10 mouse cellular contexts compared by ENCODE assay signal in genomic region chr4:32352442-32352841, GRCm38 (mm10).
DNase-seq lines count a peak whose midpoint lies in the region; ATAC-seq and TF ChIP-seq lines count a peak whose summit lies in the region.
"Had no signal": no experiment of that assay in that cellular context is flagged by ENCODE, and none has a peak within 500 bp of the region (broad histone marks: within the 10 kb centered on the region; RNA-seq: fewer than 3 reads in every experiment).

No protein-coding gene starts in this region.

- ATAC-seq in kidney, embryonic 16.5 days (ENCODE audit: low FRiP score, low TSS enrichment): no peak
- no peak for ATAC-seq in embryonic facial prominence, embryonic 15.5 days (ENCODE audit: insufficient number of reproducible peaks, low FRiP score, low TSS enrichment, low read depth)
- no peak for ATAC-seq in hindbrain, embryonic 15.5 days (ENCODE audit: low FRiP score, low read depth)
- ATAC-seq in midbrain, embryonic 14.5 days (ENCODE audit: low FRiP score, low TSS enrichment): no peak

- peak overlapping the region; percentile 32; the same call in 1 of the 2 replicates for H3K27ac ChIP-seq in kidney, embryonic 16.5 days (ENCODE audit: low read length)
- no peak overlapping the region for H3K27ac ChIP-seq in kidney, adult 2 months (ENCODE audit: insufficient read depth, low read depth, low read length)
- H3K27ac ChIP-seq in embryonic facial prominence, embryonic 15.5 days (replicated peaks): 0 out of 2 replicates have a peak overlapping the region, but pooled peaks have one; percentile 22
- 0 out of 2 replicates have a peak overlapping the region, but pooled peaks have one; percentile 14 for H3K27ac ChIP-seq in hindbrain, embryonic 15.5 days (replicated peaks)
- H3K27ac ChIP-seq in midbrain, embryonic 14.5 days (replicated peaks; ENCODE audit: low read depth, low read length): peak overlapping the region; percentile 37

- no peaks in the 10 kb centered on the region for H3K36me3 ChIP-seq in kidney, embryonic 16.5 days (ENCODE audit: insufficient read depth, low read length)
- H3K36me3 ChIP-seq in kidney, adult 2 months (ENCODE audit: control insufficient read depth, insufficient read depth, low read length): no peaks in the 10 kb centered on the region
- no peaks in the 10 kb centered on the region for H3K36me3 ChIP-seq in embryonic facial prominence, embryonic 15.5 days
- H3K36me3 ChIP-seq in hindbrain, embryonic 15.5 days: no peaks in the 10 kb centered on the region
- no peaks in the 10 kb centered on the region for H3K36me3 ChIP-seq in midbrain, embryonic 14.5 days (ENCODE audit: control insufficient read depth, insufficient read depth, low read length)

- H3K9me3 ChIP-seq in kidney, embryonic 16.5 days (ENCODE audit: low read length): no peaks in the 10 kb centered on the region
- H3K9me3 ChIP-seq in embryonic facial prominence, embryonic 15.5 days (replicated peaks): no peaks in the 10 kb centered on the region
- no peaks in the 10 kb centered on the region for H3K9me3 ChIP-seq in hindbrain, embryonic 15.5 days
- H3K9me3 ChIP-seq in midbrain, embryonic 14.5 days (ENCODE audit: control insufficient read depth, low read length): no peaks in the 10 kb centered on the region

- no peak overlapping the region for H3K4me3 ChIP-seq in kidney, embryonic 16.5 days (ENCODE audit: low read length)
- H3K4me3 ChIP-seq in kidney, adult 2 months (ENCODE audit: insufficient read depth, low read depth, low read length): no peak overlapping the region
- no peak overlapping the region for H3K4me3 ChIP-seq in embryonic facial prominence, embryonic 15.5 days (replicated peaks)
- no peak overlapping the region for H3K4me3 ChIP-seq in hindbrain, embryonic 15.5 days
- no peak overlapping the region for H3K4me3 ChIP-seq in midbrain, embryonic 14.5 days (replicated peaks; ENCODE audit: low read depth, low read length)

- DNase-seq in kidney, adult 2 months: no peak
- DNase-seq in midbrain, embryonic 14.5 days: no peak
- DNase-seq in urinary bladder, postnatal 10 days (ENCODE audit: low spot score): no peak
- DNase-seq in cerebellum, adult 18-20 months: no peak
- no peak for DNase-seq in left cerebral cortex, postnatal 14 days (ENCODE audit: low spot score in 2 of 2)
- DNase-seq: adrenal gland, postnatal 14 days; gastrocnemius, postnatal 25 days had no signal

- WGBS in kidney, embryonic 16.5 days: 43% methylated on average over 8 of the region's 8 CpGs
- WGBS in kidney, adult 2 months: 65% methylated on average over 8 of the region's 8 CpGs
- WGBS in embryonic facial prominence, embryonic 15.5 days: 56% methylated on average over 8 of the region's 8 CpGs
- WGBS in hindbrain, embryonic 15.5 days: 64% methylated on average over 8 of the region's 8 CpGs
- WGBS in midbrain, embryonic 14.5 days: 61% methylated on average over 8 of the region's 8 CpGs

- intact Hi-C loops in left cerebral cortex, postnatal 14 days (cut with DNase I): no loop called here

- no peak for TF ChIP-seq POLR2A in kidney, adult 2 months (IDR thresholded peaks at IDR 0.05; ENCODE audit: low read depth, low read length)

- peaks cover 13% of the 10 kb centered on the region for H3K4me1 ChIP-seq in kidney, embryonic 16.5 days (ENCODE audit: insufficient read depth, low read length)
- H3K4me1 ChIP-seq in kidney, adult 2 months (ENCODE audit: control insufficient read depth, insufficient read depth, low read length): no peaks in the 10 kb centered on the region
- H3K4me1 ChIP-seq in embryonic facial prominence, embryonic 15.5 days: peaks cover 14% of the 10 kb centered on the region
- peaks cover 34% of the 10 kb centered on the region for H3K4me1 ChIP-seq in hindbrain, embryonic 15.5 days (replicated peaks)
- H3K4me1 ChIP-seq in midbrain, embryonic 14.5 days (ENCODE audit: control insufficient read depth, insufficient read depth, low read length): peaks cover 39% of the 10 kb centered on the region

- TF ChIP-seq CTCF in kidney, adult 2 months (conservative IDR thresholded peaks at IDR 0.05; ENCODE audit: insufficient read depth, insufficient read length, low read depth, low read length): no peak

- no peak overlapping the region for H3K4me2 ChIP-seq in kidney, embryonic 16.5 days (replicated peaks; ENCODE audit: low read depth, low read length)
- H3K4me2 ChIP-seq in embryonic facial prominence, embryonic 15.5 days (replicated peaks): no peak overlapping the region
- no peak overlapping the region for H3K4me2 ChIP-seq in hindbrain, embryonic 15.5 days
- no peak overlapping the region for H3K4me2 ChIP-seq in midbrain, embryonic 14.5 days (ENCODE audit: low read length)

- H3K9ac ChIP-seq in kidney, embryonic 16.5 days (replicated peaks; ENCODE audit: low read length): no peak overlapping the region
- H3K9ac ChIP-seq in embryonic facial prominence, embryonic 15.5 days: no peak overlapping the region
- H3K9ac ChIP-seq in hindbrain, embryonic 15.5 days: no peak overlapping the region
- no peak overlapping the region for H3K9ac ChIP-seq in midbrain, embryonic 14.5 days (replicated peaks; ENCODE audit: low read length)

- no peaks in the 10 kb centered on the region for H3K27me3 ChIP-seq in kidney, embryonic 16.5 days (ENCODE audit: insufficient read depth, low read length)
- no peaks in the 10 kb centered on the region for H3K27me3 ChIP-seq in kidney, adult 2 months (replicated peaks; ENCODE audit: control insufficient read depth, insufficient read depth, low read length)
- H3K27me3 ChIP-seq in embryonic facial prominence, embryonic 15.5 days: no peaks in the 10 kb centered on the region
- H3K27me3 ChIP-seq in hindbrain, embryonic 15.5 days: no peaks in the 10 kb centered on the region
- H3K27me3 ChIP-seq in midbrain, embryonic 14.5 days (ENCODE audit: control insufficient read depth, insufficient read depth, low read length): no peaks in the 10 kb centered on the region
